Mouse (Mus musculus) forebrain, embryonic 13.5 days (tissue): ENCODE data around the gene C2cd4b. TPM values are rescaled to one million over a fixed set of nuclear protein-coding genes. Genes with fewer than 3 reads are reported as not detected.

Experiments
- ATAC-seq: fragments of 200-750 bp; cut with Nextera tagmentation; 2 replicates; pipeline ENCODE4 v1.8.0; 2017
- H3K27ac ChIP-seq: fragments of 300-500 bp; sonication (generic); 2 replicates; pipeline ENCODE4 v1.5.1; 2015; ENCODE audit warnings: inconsistent platforms, mild to moderate bottlenecking, moderate library complexity
- H3K27me3 ChIP-seq: fragments of 300-500 bp; sonication (generic); 2 replicates; pipeline ENCODE4 v1.6.1; 2015; ENCODE audit warnings: mild to moderate bottlenecking, inconsistent platforms
- H3K36me3 ChIP-seq: fragments of 300-500 bp; sonication (generic); 2 replicates; pipeline ENCODE4 v1.6.1; 2015; ENCODE audit warnings: mild to moderate bottlenecking, inconsistent platforms; ENCODE audit not compliant: poor library complexity, severe bottlenecking
- H3K4me1 ChIP-seq: fragments of 300-500 bp; sonication (generic); 2 replicates; pipeline ENCODE4 v1.6.1; 2015; ENCODE audit warnings: inconsistent platforms
- H3K4me2 ChIP-seq: fragments of 300-500 bp; sonication (generic); 2 replicates; pipeline ENCODE4 v1.6.1; 2015; ENCODE audit warnings: inconsistent platforms, mild to moderate bottlenecking, moderate library complexity
- H3K4me3 ChIP-seq: fragments of 300-500 bp; sonication (generic); 2 replicates; pipeline ENCODE4 v1.5.1; 2015; ENCODE audit warnings: mild to moderate bottlenecking, inconsistent platforms
- H3K9ac ChIP-seq: fragments of 300-500 bp; sonication (generic); 2 replicates; pipeline ENCODE4 v1.6.1; 2015; ENCODE audit warnings: mild to moderate bottlenecking, inconsistent platforms
- H3K9me3 ChIP-seq: fragments of 300-500 bp; sonication (generic); replicated peaks from 2 replicates; pipeline ENCODE4 v1.6.1; 2016; ENCODE audit warnings: inconsistent platforms
- WGBS: fragments of 180-500 bp; shearing (Covaris S2); methylation state at CpG from one replicate; pipeline ENCODE4 v1.1.7; 2015; 5-methylcytosine and 5-hydroxymethylcytosine counted together
- polyA plus RNA-seq: library from polyadenylated mRNA; unstranded; fragments of >200 nt; fragmentation: Nextera tagmentation; extraction: Ambion mirVana; gene quantifications from 2 replicates; pipeline ENCODE4 v1.2.1, GENCODE M21; 2015

C2cd4b gene
- polyA plus RNA-seq, 1 experiment from 2014 or later, result 0.15 TPM

GRCm38 (mm10) chr9:67778553-67778952, 19.3 kb downstream of the C2cd4b start:
- no peak for ATAC-seq
- Histone ChIP-seq H3K36me3 (no peaks in the 10 kb centered on the region), H3K27ac (no peak overlapping the region), H3K9me3 (no peaks in the 10 kb centered on the region), H3K4me2 (no peak overlapping the region), H3K27me3 (no peaks in the 10 kb centered on the region), H3K4me3 (no peak overlapping the region), H3K4me1 (peaks cover 5% of the 10 kb centered on the region), H3K9ac (no peak overlapping the region)
- WGBS, result 28% methylated on average over 8 of the region's 8 CpGs

GRCm38 (mm10) chr9:67782786-67783185, 23.5 kb downstream of the C2cd4b start:
- no peaks in the 10 kb centered on the region for H3K27me3 ChIP-seq
- no peak overlapping the region for H3K27ac ChIP-seq
- H3K9ac ChIP-seq, result no peak overlapping the region
- no peaks in the 10 kb centered on the region for H3K9me3 ChIP-seq
- no peaks in the 10 kb centered on the region for H3K36me3 ChIP-seq
- ATAC-seq, result no peak
- H3K4me2 ChIP-seq, result no peak overlapping the region
- 75% methylated on average over 6 of the region's 6 CpGs for WGBS
- peaks cover 5% of the 10 kb centered on the region for H3K4me1 ChIP-seq
- H3K4me3 ChIP-seq, result no peak overlapping the region

GRCm38 (mm10) chr9:67783464-67783863, 24.2 kb downstream of the C2cd4b start:
- Histone ChIP-seq H3K4me1 (peaks cover 3% of the 10 kb centered on the region), H3K9me3 (no peaks in the 10 kb centered on the region), H3K4me2 (no peak overlapping the region), H3K36me3 (no peaks in the 10 kb centered on the region), H3K9ac (no peak overlapping the region), H3K27me3 (no peaks in the 10 kb centered on the region), H3K4me3 (no peak overlapping the region), H3K27ac (no peak overlapping the region)
- ATAC-seq, result no peak
- 90% methylated on average over 3 of the region's 3 CpGs for WGBS

- Histone ChIP-seq H3K27me3 (no peaks in the 10 kb centered on the region), H3K4me3 (no peak overlapping the region), H3K27ac (no peak overlapping the region), H3K9ac (no peak overlapping the region), H3K4me2 (no peak overlapping the region), H3K4me1 (no peaks in the 10 kb centered on the region), H3K36me3 (no peaks in the 10 kb centered on the region), H3K9me3 (no peaks in the 10 kb centered on the region)
- ATAC-seq, result no peak
Observed at GRCm38 (mm10) chr9:67783925-67784324, 24.7 kb downstream of the C2cd4b start.

GRCm38 (mm10) chr9:67786311-67786710, 27.1 kb downstream of the C2cd4b start:
- H3K27ac ChIP-seq, result no peak overlapping the region
- no peak overlapping the region for H3K9ac ChIP-seq
- H3K4me1 ChIP-seq, result no peaks in the 10 kb centered on the region
- H3K4me2 ChIP-seq, result no peak overlapping the region
- no peak overlapping the region for H3K4me3 ChIP-seq
- H3K27me3 ChIP-seq, result no peaks in the 10 kb centered on the region
- WGBS, result 89% methylated on average over 7 of the region's 7 CpGs
- no peak for ATAC-seq
- no peaks in the 10 kb centered on the region for H3K36me3 ChIP-seq
- no peaks in the 10 kb centered on the region for H3K9me3 ChIP-seq

- no peak overlapping the region for H3K4me3 ChIP-seq
- no peak overlapping the region for H3K9ac ChIP-seq
- no peaks in the 10 kb centered on the region for H3K4me1 ChIP-seq
- ATAC-seq, result no peak
- no peak overlapping the region for H3K27ac ChIP-seq
- no peak overlapping the region for H3K4me2 ChIP-seq
- 61% methylated on average over 6 of the region's 6 CpGs for WGBS
- H3K36me3 ChIP-seq, result no peaks in the 10 kb centered on the region
- H3K27me3 ChIP-seq, result no peaks in the 10 kb centered on the region
- H3K9me3 ChIP-seq, result no peaks in the 10 kb centered on the region
Observed at GRCm38 (mm10) chr9:67787671-67788070, 28.4 kb downstream of the C2cd4b start.

- no peak overlapping the region for H3K4me3 ChIP-seq
- WGBS, result 73% methylated on average over 5 of the region's 5 CpGs
- no peaks in the 10 kb centered on the region for H3K36me3 ChIP-seq
- H3K4me2 ChIP-seq, result no peak overlapping the region
- peaks cover 31% of the 10 kb centered on the region for H3K4me1 ChIP-seq
- H3K9ac ChIP-seq, result no peak overlapping the region
- H3K27me3 ChIP-seq, result no peaks in the 10 kb centered on the region
- H3K27ac ChIP-seq, result no peak overlapping the region
- no peaks in the 10 kb centered on the region for H3K9me3 ChIP-seq
- ATAC-seq, result no peak
Observed at GRCm38 (mm10) chr9:67792405-67792804, 33.2 kb downstream of the C2cd4b start.

GRCm38 (mm10) chr9:67793501-67793900, 34.3 kb downstream of the C2cd4b start:
- 0 out of 2 replicates have a peak overlapping the region, but pooled peaks have one; percentile 4 for H3K27ac ChIP-seq
- 86% methylated on average over 6 of the region's 6 CpGs for WGBS

GRCm38 (mm10) chr9:67794216-67794615, 35.0 kb downstream of the C2cd4b start:
- Histone ChIP-seq H3K4me3 (no peak overlapping the region), H3K36me3 (no peaks in the 10 kb centered on the region), H3K4me1 (peaks cover 31% of the 10 kb centered on the region), H3K27ac (peak overlapping the region; percentile 80), H3K27me3 (no peaks in the 10 kb centered on the region), H3K9me3 (no peaks in the 10 kb centered on the region), H3K9ac (no peak overlapping the region), H3K4me2 (no peak overlapping the region)
- WGBS, result 78% methylated on average over 1 of the region's 1 CpGs
- 0 out of 2 replicates have a peak, but pooled peaks have one; percentile 23 for ATAC-seq

More at GRCm38 (mm10) chr9:67793501-67793900, 34.3 kb downstream of the C2cd4b start:
- no peak for ATAC-seq
- Histone ChIP-seq H3K9me3 (no peaks in the 10 kb centered on the region), H3K4me3 (no peak overlapping the region), H3K4me1 (peaks cover 31% of the 10 kb centered on the region), H3K9ac (no peak overlapping the region), H3K27me3 (no peaks in the 10 kb centered on the region), H3K4me2 (no peak overlapping the region), H3K36me3 (no peaks in the 10 kb centered on the region)

- Histone ChIP-seq H3K36me3 (no peaks in the 10 kb centered on the region), H3K4me3 (no peak overlapping the region), H3K4me1 (peaks cover 31% of the 10 kb centered on the region), H3K9me3 (no peaks in the 10 kb centered on the region), H3K27me3 (no peaks in the 10 kb centered on the region), H3K9ac (no peak overlapping the region), H3K27ac (peak overlapping the region; percentile 80), H3K4me2 (0 out of 2 replicates have a peak overlapping the region, but pooled peaks have one; percentile 44)
- 85% methylated on average over 4 of the region's 4 CpGs for WGBS
- 0 out of 2 replicates have a peak, but pooled peaks have one; percentile 44 for ATAC-seq
Observed at GRCm38 (mm10) chr9:67794668-67795067, 35.4 kb downstream of the C2cd4b start.

GRCm38 (mm10) chr9:67795205-67795675, 36.0 kb downstream of the C2cd4b start:
- Histone ChIP-seq H3K36me3 (no peaks in the 10 kb centered on the region), H3K4me1 (peaks cover 31% of the 10 kb centered on the region), H3K4me2 (peak overlapping the region; percentile 44), H3K27me3 (no peaks in the 10 kb centered on the region), H3K9ac (peak overlapping the region; percentile 12; the same call in 1 of the 2 replicates), H3K9me3 (no peaks in the 10 kb centered on the region), H3K4me3 (no peak overlapping the region), H3K27ac (peak overlapping the region; percentile 80)
- 21% methylated on average over 14 of the region's 14 CpGs for WGBS
- ATAC-seq, result peak; percentile 81

- Histone ChIP-seq H3K36me3 (no peaks in the 10 kb centered on the region), H3K4me1 (peaks cover 24% of the 10 kb centered on the region), H3K27ac (no peak overlapping the region), H3K27me3 (no peaks in the 10 kb centered on the region), H3K9me3 (no peaks in the 10 kb centered on the region), H3K4me3 (no peak overlapping the region), H3K4me2 (no peak overlapping the region), H3K9ac (no peak overlapping the region)
- no peak for ATAC-seq
- 67% methylated on average over 14 of the region's 14 CpGs for WGBS
Observed at GRCm38 (mm10) chr9:67799078-67799819, 40.0 kb downstream of the C2cd4b start.
